Mouse (Mus musculus): ENCODE measurements at regions not wholly inside any gene's neighbourhood (a gene's known extent, or its start where the extent isn't known, plus 50 kb on each side); places are given as distances from the start of the nearest gene placed in this dataset.

DNA sequence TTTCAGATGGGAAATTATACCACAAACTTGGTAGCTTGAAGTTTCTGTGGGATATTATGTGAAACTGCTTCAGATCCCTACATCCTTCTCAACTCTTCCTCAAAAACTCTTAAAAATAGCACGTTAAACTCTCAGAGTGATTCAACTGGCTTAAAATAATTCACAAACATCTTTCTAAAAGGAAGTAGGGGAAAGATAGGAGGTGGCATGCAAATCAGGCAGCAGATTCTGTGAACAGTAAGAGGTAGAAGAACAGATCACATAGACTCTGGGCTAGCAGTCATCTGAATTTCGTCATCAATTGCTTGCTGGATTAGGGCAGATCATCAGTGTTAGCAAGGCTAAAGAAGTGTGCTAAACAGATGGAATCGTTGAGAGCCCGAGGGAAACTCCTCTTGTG lies 133.9 kb upstream of the Cited2 start:
- TF ChIP-seq CTCF (IDR thresholded peaks at IDR 0.05; ENCODE audit: control insufficient read depth, insufficient read depth, low read length), result no peak
- TF ChIP-seq POLR2A (IDR thresholded peaks at IDR 0.05; ENCODE audit: borderline replicate concordance, control insufficient read depth, low read depth, low read length), result no peak

All from bone marrow, adult 2 months (tissue).